Mouse (Mus musculus) neutrophil, adult 5-6 weeks (primary cell): Measurements from ENCODE around the gene Zfp654. TPM values are rescaled to one million over a fixed set of nuclear protein-coding genes. Genes with fewer than 3 reads are reported as not detected.

Experiments used
- ATAC-seq: fragments of 151-379, 151-347 bp; 2 replicates; pipeline ENCODE4 v1.8.0; 2017; ENCODE audit warnings: mild to moderate bottlenecking, moderate TSS enrichment; ENCODE audit not compliant: insufficient number of reproducible peaks, poor library complexity, low FRiP score, severe bottlenecking; ENCODE audit errors: extremely low read depth
- total RNA-seq: library from RNA; stranded (forward); fragments of 200-1000 nt; gene quantifications from 2 replicates; pipeline ENCODE4 v1.2.3, GENCODE M21; 2017

The Zfp654 gene
- 19.4 and 21.5 TPM in 2 replicates for total RNA-seq

DNA sequence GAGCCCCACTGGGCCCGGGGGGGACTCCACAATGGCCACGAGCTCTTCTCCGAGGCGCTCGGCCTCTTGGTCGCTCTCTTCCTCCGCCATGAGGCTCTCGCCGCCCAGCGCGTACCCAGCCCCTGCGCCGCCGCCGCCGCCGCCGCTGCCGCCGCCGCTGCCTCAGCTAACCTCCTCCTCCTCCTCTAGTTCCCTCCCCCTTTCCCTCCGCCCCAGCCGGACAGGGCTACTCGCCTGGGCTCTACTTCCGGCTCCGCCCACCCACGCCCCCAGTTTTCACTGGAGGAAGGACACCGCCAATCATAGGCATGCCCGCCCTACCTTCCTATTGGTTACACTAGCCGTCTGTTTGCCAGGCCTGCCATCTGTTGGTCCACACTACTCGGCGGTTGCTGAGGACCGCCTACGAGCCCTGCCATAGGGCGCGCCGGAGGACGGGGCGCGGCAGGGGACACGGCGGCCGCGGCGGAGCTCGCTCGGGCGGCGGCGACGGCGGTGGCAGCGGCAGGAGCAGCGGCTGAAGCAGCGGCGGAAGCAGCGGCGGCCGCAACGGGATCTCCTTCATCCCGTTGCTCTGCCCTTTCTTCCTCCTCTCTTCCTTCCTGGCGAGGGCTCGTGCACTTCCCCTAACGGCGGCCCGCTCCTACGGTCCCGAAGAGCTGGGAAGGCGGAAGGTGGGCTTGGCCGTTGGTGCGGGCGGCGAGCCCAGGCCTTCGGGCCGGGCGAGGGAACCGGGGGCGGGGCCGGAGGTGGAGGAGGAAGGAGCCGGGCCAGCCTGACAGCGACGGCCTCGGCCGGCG, at the start of gene Zfp654, which contains the start of gene Cggbp1:
Gene Zfp654 (minus strand): TSS at position 90 of the 800 bp plus-strand sequence.
Gene Cggbp1 (plus strand): TSS at position 434 of the 800 bp plus-strand sequence.
- peak; percentile 97 for ATAC-seq

GRCm38 (mm10) chr16:64899084-64899483, 47.6 kb upstream of the Zfp654 start:
- peak; percentile 93 for ATAC-seq

DNA sequence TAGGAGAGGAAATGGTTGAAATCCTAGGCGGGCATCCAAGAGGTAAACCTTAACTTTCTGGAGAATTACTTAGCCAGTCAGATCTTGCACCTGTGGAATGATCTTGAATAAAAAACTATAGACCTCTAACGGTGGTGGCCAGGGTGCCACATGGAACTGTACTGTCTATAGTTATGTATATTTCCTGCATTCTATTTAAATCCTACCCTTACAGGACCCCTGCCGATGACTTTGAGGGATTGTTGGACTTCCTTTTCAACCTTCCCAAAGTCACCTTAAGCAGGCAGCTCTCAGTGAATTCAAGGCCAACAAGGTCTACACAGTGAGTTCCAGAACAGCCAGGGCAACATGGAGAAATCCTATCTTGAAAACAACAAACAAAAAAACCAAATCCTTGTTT, 38.0 kb upstream of the Zfp654 start:
- no peak for ATAC-seq

DNA sequence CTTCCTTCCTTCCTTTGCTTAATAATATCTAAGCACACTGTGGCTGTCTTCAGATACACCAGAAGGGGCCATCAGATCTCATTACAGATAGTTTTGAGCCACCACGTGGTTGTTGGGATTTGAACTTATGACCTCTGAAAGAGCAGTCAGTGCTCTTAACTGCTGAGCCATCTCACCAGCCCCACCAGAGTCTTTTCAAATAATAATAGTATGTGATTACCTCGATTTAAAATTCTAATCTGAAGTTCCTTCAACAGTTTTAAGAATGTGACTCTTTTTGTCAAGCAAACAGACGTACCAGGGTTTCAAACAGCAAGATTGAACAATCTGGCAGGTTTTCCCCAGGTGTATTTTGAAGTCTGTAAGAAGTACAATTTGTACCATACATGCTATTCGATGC, 34.1 kb upstream of the Zfp654 start:
- ATAC-seq, result no peak

- ATAC-seq, result no peak
These were observed 33.7 kb upstream of the Zfp654 start for GRCm38 (mm10) chr16:64885142-64885541.

GRCm38 (mm10) chr16:64884420-64884838, 33.0 kb upstream of the Zfp654 start:
- ATAC-seq, result no peak

GRCm38 (mm10) chr16:64883896-64884295, 32.4 kb upstream of the Zfp654 start:
- ATAC-seq, result peak; percentile 88

GRCm38 (mm10) chr16:64881442-64881841, 30.0 kb upstream of the Zfp654 start:
- no peak for ATAC-seq

GRCm38 (mm10) chr16:64880986-64881385, 29.5 kb upstream of the Zfp654 start:
- no peak for ATAC-seq

- ATAC-seq, result no peak
These were observed 28.3 kb upstream of the Zfp654 start for GRCm38 (mm10) chr16:64879735-64880134.

GRCm38 (mm10) chr16:64878611-64879132, 27.2 kb upstream of the Zfp654 start:
- ATAC-seq, result no peak

- no peak for ATAC-seq
These were observed 25.9 kb upstream of the Zfp654 start for GRCm38 (mm10) chr16:64877314-64877713.

DNA sequence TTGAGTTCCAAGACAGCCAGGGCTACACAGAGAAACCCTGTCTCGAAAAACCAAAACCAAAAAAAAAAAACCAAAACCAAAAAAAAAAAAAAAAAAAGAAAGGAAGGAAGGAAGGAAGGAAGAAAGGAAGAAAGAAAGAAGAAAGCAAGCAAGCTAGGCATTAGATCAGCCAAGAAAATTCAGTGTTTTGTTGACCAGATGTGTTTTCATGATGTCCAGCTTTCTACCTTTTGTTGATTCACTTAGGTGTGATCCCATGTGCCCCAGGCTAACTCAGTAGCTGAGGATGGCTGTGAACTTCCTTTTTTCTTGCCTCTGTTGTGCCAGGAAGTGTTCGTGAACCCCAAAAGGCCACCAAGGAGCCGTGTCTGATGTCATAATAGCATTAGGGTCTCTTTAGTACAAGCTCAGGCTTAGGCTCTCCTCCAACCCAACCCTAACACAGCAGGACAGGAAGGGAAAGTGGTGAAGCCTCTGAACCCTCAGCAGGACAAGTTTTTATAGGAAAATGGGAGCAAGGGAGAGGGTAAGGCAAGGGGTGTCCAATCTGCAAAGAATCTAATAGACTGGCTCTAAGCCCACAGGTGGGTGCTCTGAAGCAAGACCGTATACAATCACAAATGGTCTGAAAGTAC, 25.3 kb upstream of the Zfp654 start:
- peak; percentile 21; the same call in 1 of the 2 replicates for ATAC-seq

- no peak for ATAC-seq
These were observed 24.4 kb upstream of the Zfp654 start for GRCm38 (mm10) chr16:64875822-64876221.

DNA sequence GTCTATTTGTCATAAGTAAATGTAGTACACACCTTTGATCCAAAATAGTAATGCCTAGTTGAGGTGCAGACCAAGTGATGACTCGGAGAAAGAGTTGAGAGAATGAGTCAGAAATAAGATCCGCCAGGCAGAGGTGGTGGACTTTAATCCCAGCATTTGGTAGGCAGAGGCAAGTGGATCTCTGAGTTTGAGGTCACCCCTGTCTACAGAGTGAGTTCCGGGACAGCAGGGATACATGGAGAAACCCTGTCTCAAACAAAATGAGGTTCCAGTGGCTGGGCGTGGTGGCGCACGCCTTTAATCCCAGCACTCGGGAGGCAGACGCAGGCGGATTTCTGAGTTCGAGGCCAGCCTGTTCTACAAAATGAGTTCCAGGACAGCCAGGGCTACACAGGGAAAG, 23.9 kb upstream of the Zfp654 start:
- no peak for ATAC-seq

DNA sequence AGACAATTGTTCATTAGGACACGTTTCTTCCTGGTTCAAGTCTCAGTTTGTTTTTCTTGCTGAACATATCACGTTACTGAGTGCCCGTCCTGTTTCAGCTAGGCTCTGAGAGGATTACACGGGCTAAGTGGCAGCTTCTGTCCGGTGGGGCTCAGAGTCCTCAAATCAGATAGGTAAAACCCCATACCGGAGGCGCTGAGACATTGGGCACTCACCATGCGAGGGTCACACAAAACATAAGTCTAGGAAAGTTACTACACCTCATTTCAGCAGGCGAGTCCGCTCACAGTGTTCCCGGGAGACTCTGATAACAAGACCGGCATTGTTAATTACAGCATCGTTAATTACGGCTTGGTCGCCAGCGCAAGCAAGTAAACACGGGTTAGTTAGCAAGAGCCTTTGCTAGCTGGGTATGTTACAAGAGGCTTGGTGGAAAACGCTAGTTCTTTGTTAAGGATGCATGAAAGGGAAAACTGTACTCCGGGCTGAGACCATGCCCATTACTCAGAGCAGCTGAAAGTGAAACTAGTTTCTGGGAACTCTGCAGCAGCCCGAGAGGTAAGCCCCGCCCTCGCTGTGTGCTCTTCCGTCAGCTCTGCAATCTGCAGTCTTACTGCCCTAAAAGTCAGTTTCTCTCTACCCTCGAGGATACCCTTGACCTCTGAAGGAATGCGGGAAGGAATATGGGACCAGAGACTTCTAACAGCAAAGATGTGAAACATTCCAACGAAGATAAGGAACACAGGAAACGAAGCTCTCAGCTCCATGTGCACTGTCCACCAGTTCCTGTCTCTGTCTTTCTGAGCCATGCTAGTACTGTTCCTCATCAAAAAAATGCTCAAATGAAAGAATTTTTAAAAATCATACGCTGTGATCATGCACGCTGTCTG, 22.2 kb upstream of the Zfp654 start:
- peak; percentile 97 for ATAC-seq

DNA sequence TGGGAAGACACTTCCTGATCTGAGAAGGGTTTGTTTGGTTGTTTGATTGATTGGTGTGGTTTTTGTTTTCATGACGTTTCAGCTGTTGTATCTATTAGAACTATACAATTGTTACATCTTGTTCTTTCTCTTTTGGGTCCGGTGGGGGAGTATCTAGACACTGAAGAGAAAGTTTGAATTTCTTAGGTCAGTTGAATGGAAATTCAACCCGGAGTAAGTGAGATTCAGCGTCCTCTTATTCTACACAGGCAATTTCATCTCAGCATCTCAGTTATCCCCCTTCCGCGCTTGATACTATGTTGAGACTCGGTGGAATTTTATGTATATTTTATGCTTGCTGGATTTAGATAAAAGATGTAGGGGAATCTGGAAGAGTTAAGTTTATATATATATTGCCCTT, 21.4 kb upstream of the Zfp654 start:
- ATAC-seq, result no peak

- no peak for ATAC-seq
These were observed 20.8 kb upstream of the Zfp654 start for GRCm38 (mm10) chr16:64872296-64872695.

DNA sequence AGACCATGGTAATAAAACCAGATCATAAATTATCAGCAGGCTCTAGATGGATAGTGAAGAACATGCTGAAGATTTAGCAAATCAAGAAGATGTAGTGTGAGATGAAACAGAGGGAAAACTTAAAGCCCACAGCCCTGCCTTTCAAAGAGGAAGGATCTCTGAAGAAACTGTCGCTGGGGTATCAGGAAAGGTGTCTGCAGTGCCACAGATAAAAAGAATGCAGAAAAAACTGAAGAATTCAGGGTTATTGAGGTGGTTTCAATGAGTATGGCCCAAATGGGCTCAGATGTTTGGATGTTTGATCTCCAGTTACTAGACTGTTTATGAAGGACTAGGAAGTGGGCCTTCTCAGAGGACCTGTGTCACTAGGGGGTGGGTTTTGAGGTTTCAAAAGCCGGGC, 18.2 kb upstream of the Zfp654 start:
- no peak for ATAC-seq
